Mouse (Mus musculus) testis, adult 2 months (tissue): Measurements from ENCODE around the gene Ppp2r5c. TPM values are rescaled to one million over a fixed set of nuclear protein-coding genes. Genes with fewer than 3 reads are reported as not detected.

ENCODE experiments used
- H3K27ac ChIP-seq: fragments of 200-500 bp; 2 replicates; pipeline ENCODE4 v1.5.1; 2012; ENCODE audit warnings: low read depth, low read length; ENCODE audit not compliant: control insufficient read depth, insufficient read depth
- H3K27me3 ChIP-seq: fragments of 200-500 bp; 2 replicates; pipeline ENCODE4 v1.6.1; 2012; ENCODE audit warnings: mild to moderate bottlenecking, low read length, moderate library complexity; ENCODE audit not compliant: control insufficient read depth, insufficient read depth
- H3K36me3 ChIP-seq: fragments of 200-500 bp; 2 replicates; pipeline ENCODE4 v1.6.1; 2012; ENCODE audit warnings: mild to moderate bottlenecking, low read length; ENCODE audit not compliant: control insufficient read depth, insufficient read depth
- H3K4me1 ChIP-seq: fragments of 200-500 bp; 2 replicates; pipeline ENCODE4 v1.6.1; 2012; ENCODE audit warnings: low read length; ENCODE audit not compliant: control insufficient read depth, insufficient read depth
- H3K4me3 ChIP-seq: fragments of 200-500 bp; 2 replicates; pipeline ENCODE4 v1.5.1; 2012; ENCODE audit warnings: low read depth, mild to moderate bottlenecking, low read length, moderate library complexity, mixed read lengths; ENCODE audit not compliant: control insufficient read depth
- CTCF ChIP-seq: fragments of 200-500 bp; IDR thresholded peaks from 2 replicates; pipeline ENCODE4 v1.5.1; 2012; ENCODE audit warnings: low read depth, mild to moderate bottlenecking, inconsistent platforms, low read length, moderate library complexity; ENCODE audit not compliant: control insufficient read depth, insufficient read depth, insufficient replicate concordance
- POLR2A ChIP-seq: fragments of 200-500 bp; IDR thresholded peaks from 2 replicates; pipeline ENCODE4 v1.6.1; 2012; ENCODE audit warnings: low read depth, mild to moderate bottlenecking, inconsistent platforms, low read length, moderate library complexity; ENCODE audit not compliant: control insufficient read depth
- polyA plus RNA-seq: library from polyadenylated mRNA; depleted of rRNA; stranded (reverse); fragments of >200 nt; gene quantifications from 2 replicates; pipeline ENCODE4 v1.2.3, GENCODE M21; 2012; rRNA removed

Gene Ppp2r5c
- polyA plus RNA-seq, 1 experiment: 202 TPM

- H3K36me3 ChIP-seq: no peaks in the 10 kb centered on the region
- H3K4me1 ChIP-seq: peaks cover 4% of the 10 kb centered on the region
- TF ChIP-seq CTCF (no peak), POLR2A (no peak)
- no peaks in the 10 kb centered on the region for H3K27me3 ChIP-seq
- no peak overlapping the region for H3K27ac ChIP-seq
- H3K4me3 ChIP-seq: no peak overlapping the region
Measured at GRCm38 (mm10) chr12:110606676-110607075, 159.8 kb downstream of the Ppp2r5c start.

- Histone ChIP-seq H3K4me3 (no peak overlapping the region), H3K36me3 (no peaks in the 10 kb centered on the region), H3K27ac (no peak overlapping the region)
Measured at GRCm38 (mm10) chr12:110608460-110609152, 161.7 kb downstream of the Ppp2r5c start.

GRCm38 (mm10) chr12:110609153-110609497 is 162.2 kb downstream of the Ppp2r5c start:
- Histone ChIP-seq H3K4me3 (no peak overlapping the region), H3K36me3 (no peaks in the 10 kb centered on the region), H3K27ac (no peak overlapping the region), H3K4me1 (peaks cover 2% of the 10 kb centered on the region; the same call in 1 of the 2 replicates), H3K27me3 (no peaks in the 10 kb centered on the region)
- TF ChIP-seq CTCF (no peak), POLR2A (no peak)

More at GRCm38 (mm10) chr12:110608460-110609152, 161.7 kb downstream of the Ppp2r5c start:
- no peak for TF ChIP-seq CTCF
- TF ChIP-seq POLR2A: no peak
- no peaks in the 10 kb centered on the region for H3K27me3 ChIP-seq
- H3K4me1 ChIP-seq: peaks cover 2% of the 10 kb centered on the region; the same call in 1 of the 2 replicates

- no peak overlapping the region for H3K27ac ChIP-seq
- H3K4me3 ChIP-seq: no peak overlapping the region
- H3K27me3 ChIP-seq: no peaks in the 10 kb centered on the region
- no peaks in the 10 kb centered on the region for H3K4me1 ChIP-seq
- H3K36me3 ChIP-seq: peaks cover under 1% of the 10 kb centered on the region; the same call in 1 of the 2 replicates
- no peak for TF ChIP-seq CTCF
- TF ChIP-seq POLR2A: no peak
Measured at GRCm38 (mm10) chr12:110610713-110611112, 163.8 kb downstream of the Ppp2r5c start.

GRCm38 (mm10) chr12:110630056-110630455 is 183.1 kb downstream of the Ppp2r5c start:
- TF ChIP-seq POLR2A (no peak), CTCF (no peak)
- H3K27ac ChIP-seq: no peak overlapping the region
- no peak overlapping the region for H3K4me3 ChIP-seq
- no peaks in the 10 kb centered on the region for H3K27me3 ChIP-seq
- H3K36me3 ChIP-seq: peaks cover 12% of the 10 kb centered on the region
- no peaks in the 10 kb centered on the region for H3K4me1 ChIP-seq

Other genes with a start within 250 kb of the Ppp2r5c start
- gene Dio3, start 168.1 kb upstream of the Ppp2r5c start, polyA plus RNA-seq: 0.21 and 0.51 TPM in 2 replicates
- gene Dync1h1, start 154.3 kb downstream of the Ppp2r5c start, polyA plus RNA-seq: 214 and 240 TPM in 2 replicates
- 745 and 752 TPM in 2 replicates for gene 1700001K19Rik, start 235.5 kb downstream of the Ppp2r5c start, polyA plus RNA-seq